Mouse (Mus musculus) splenic B cell, adult 2 months (primary cell): Measurements from ENCODE around the gene Paqr9.

ENCODE experiments used
- DNase-seq: peaks from one replicate; pipeline ENCODE4 v3.0.0-alpha.2; 2011; ENCODE audit warnings: low read depth, low spot score
- H3K27me3 ChIP-seq: 2 replicates; pipeline ENCODE4 v1.6.1; 2012; ENCODE audit warnings: mild to moderate bottlenecking, low read length, moderate library complexity, mixed read lengths; ENCODE audit not compliant: control insufficient read depth, poor library complexity, insufficient read depth, severe bottlenecking
- H3K36me3 ChIP-seq: 2 replicates; pipeline ENCODE4 v1.6.1; 2012; ENCODE audit warnings: mild to moderate bottlenecking, low read length, moderate library complexity, mixed read lengths; ENCODE audit not compliant: control insufficient read depth, poor library complexity, insufficient read depth, severe bottlenecking

Gene Paqr9

DNA sequence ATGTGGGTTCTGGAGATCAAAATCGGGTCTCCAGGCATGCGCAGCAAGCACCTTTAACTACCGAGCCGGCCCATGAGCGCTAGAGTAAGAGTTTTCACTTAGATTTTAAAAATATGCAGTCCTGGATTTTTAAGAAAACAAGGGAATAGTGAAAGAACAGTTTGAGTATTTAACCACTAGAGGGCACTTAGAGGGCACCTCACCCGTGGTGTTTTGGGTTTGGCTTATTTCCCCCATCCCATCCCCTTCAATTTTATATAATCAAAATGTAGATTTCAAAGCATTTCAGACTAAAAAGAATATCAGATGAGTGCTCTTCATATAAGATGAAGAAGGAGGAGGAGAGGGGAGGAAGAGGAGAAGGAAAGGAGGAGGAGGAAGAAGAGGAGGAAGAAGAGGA lies 25.6 kb upstream of the Paqr9 start:
- no peak for DNase-seq
- no peaks in the 10 kb centered on the region for H3K27me3 ChIP-seq
- H3K36me3 ChIP-seq = no peaks in the 10 kb centered on the region

GRCm38 (mm10) chr9:95539176-95539800 lies 20.2 kb upstream of the Paqr9 start:
- no peak for DNase-seq
- Histone ChIP-seq H3K27me3 (no peaks in the 10 kb centered on the region), H3K36me3 (no peaks in the 10 kb centered on the region)

- H3K36me3 ChIP-seq = no peaks in the 10 kb centered on the region
- peak; percentile 58 for DNase-seq
Measured at GRCm38 (mm10) chr9:95540487-95540886, 19.0 kb upstream of the Paqr9 start.

DNA sequence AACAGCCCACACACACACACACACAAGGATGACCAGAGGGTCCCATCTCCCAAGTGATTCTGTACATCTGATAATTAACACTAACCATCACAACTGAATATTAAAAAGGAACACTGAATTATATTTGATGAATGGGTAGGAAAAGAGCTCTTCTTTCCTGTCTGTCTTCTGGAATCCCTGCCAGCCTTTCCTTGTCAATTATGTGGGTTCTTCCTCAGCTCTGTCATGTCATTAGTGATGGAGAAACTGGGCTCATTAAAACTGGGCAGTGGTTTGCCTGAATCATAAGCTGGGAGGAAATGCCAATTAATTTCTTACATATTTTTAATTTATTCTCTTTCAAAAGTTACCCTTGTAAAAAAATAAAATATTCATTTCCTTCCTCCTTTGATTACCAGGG lies 18.2 kb upstream of the Paqr9 start:
- H3K36me3 ChIP-seq = no peaks in the 10 kb centered on the region
- no peak for DNase-seq
- no peaks in the 10 kb centered on the region for H3K27me3 ChIP-seq

More at GRCm38 (mm10) chr9:95540487-95540886, 19.0 kb upstream of the Paqr9 start:
- no peaks in the 10 kb centered on the region for H3K27me3 ChIP-seq

DNA sequence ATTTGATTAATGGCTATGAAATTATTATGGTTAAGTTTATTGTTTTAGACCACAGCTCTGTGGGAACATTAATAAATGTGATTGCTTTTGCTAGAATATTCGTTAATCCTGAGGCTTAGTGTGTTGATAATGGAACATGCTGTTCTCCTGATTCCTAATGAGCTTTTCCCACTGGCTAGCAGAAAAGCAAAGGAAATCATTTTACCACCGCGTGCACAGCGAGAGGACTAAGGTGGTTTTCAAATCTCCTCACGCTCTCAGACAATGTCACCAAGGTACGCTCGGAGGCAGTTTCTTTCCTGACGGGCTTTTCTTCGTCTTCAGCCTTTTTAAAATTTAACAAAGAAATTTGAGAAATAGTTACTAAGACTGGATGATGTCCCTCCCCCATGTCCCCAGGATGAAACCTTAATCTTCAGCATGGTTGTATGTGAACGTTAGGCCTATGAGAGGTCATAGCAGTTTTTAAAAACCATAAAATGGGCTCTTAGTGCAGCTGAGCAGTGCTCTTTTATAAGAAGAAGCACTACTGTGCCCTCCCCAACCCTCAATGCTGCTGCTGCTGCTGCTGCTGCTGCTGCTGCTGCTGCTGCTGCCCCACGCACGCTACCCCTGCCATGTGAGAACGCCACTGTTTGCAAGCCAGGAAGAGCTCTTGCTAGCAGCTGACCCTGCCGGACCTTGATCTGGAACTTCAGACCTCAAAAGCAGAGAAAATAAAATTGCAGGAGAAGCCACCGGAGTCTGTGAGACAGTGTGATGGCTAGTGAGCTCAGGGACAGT lies 17.6 kb upstream of the Paqr9 start:
- no peak for DNase-seq
- H3K27me3 ChIP-seq = no peaks in the 10 kb centered on the region
- no peaks in the 10 kb centered on the region for H3K36me3 ChIP-seq

DNA sequence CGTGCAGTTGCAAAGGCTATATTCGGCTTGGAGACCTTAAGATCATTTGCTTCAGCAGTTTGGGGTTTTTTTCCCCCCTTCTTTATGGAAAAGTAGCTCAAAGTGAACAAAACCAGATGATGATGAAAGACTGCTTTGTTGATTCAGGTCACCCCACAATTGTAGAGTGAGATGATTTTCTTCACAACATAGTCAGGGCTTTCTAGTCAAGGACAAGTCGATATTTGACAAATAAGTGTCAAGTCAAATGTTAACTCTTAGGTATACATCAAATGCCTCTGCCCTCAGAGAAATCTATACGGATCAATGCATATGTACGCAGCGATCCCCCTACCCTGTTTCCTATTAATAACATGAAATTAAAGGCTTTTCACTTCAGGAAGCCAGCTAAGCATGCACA lies 17.0 kb upstream of the Paqr9 start:
- Histone ChIP-seq H3K36me3 (no peaks in the 10 kb centered on the region), H3K27me3 (no peaks in the 10 kb centered on the region)
- DNase-seq = no peak

GRCm38 (mm10) chr9:95544598-95544997 lies 14.9 kb upstream of the Paqr9 start:
- Histone ChIP-seq H3K27me3 (no peaks in the 10 kb centered on the region), H3K36me3 (no peaks in the 10 kb centered on the region)
- no peak for DNase-seq

GRCm38 (mm10) chr9:95546679-95547078 lies 12.8 kb upstream of the Paqr9 start:
- no peak for DNase-seq
- Histone ChIP-seq H3K36me3 (no peaks in the 10 kb centered on the region), H3K27me3 (no peaks in the 10 kb centered on the region)

DNA sequence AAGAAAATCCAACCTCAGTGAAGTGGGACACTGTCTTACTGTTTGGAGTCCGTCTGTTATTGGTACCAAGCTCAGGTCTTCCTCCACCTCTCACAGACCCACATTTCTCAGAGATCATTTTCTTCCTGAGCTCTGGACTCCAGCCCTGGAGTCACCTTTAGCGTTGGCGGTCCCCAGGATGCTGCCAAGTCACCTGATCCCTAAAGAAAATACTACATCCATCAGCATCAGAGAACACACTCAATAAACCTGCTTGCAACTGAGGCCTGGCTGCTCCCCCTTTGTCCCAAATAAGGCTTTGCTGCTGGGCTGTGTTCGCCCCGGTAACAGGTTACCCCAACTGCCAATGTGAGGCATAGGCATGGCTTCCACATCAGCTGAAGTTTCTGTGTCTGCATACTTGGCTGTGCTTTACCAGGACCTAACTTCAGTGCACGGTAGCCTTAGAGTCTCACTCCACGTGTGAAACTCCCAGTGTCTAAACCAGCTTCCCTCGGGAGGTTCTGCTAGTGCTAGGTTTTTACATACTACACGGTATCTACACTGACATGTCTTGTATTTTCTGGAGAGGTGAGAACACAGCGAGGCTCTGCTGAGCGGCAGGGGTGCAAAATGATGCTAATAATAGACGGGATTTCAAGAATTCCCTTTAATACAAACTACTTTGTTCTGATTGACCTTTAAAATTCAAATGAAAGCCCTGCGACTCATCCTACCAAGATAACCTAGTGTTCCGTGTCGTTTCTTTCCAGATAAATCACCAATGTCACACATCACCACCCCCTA lies 9.6 kb upstream of the Paqr9 start:
- no peak for DNase-seq
- Histone ChIP-seq H3K36me3 (no peaks in the 10 kb centered on the region), H3K27me3 (no peaks in the 10 kb centered on the region)

- no peak for DNase-seq
- H3K36me3 ChIP-seq = no peaks in the 10 kb centered on the region
- H3K27me3 ChIP-seq = no peaks in the 10 kb centered on the region
Measured at GRCm38 (mm10) chr9:95550856-95551774, 8.3 kb upstream of the Paqr9 start.

DNA sequence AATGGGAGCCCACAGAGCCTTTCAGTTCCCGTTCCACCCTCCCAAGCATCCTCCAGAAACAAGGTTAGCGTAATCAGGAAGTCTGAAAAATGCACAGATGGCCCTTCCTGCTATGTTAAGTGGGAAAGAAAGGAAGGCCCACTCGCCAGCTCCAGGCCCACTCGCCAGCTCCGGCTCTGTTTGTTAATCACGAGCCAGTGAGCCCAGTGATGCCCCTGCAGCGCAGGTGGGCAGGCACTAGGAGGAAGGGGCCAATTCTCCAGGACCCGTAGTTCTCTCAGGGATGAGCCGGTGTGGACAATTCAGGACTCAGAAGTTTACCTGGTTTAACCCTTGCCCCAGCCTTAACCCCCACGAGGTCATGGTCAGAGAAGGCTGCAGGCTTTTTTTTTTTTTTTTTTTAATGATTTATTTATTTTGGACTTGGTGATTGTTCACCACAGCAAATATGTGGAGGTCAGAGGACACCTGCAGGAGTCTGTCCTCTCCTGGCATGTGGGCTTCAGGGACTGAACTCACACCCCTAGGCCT lies 7.2 kb upstream of the Paqr9 start:
- Histone ChIP-seq H3K27me3 (no peaks in the 10 kb centered on the region), H3K36me3 (no peaks in the 10 kb centered on the region)
- no peak for DNase-seq

GRCm38 (mm10) chr9:95554231-95555221 lies 4.9 kb upstream of the Paqr9 start:
- Histone ChIP-seq H3K27me3 (no peaks in the 10 kb centered on the region), H3K36me3 (no peaks in the 10 kb centered on the region)
- DNase-seq = no peak

DNA sequence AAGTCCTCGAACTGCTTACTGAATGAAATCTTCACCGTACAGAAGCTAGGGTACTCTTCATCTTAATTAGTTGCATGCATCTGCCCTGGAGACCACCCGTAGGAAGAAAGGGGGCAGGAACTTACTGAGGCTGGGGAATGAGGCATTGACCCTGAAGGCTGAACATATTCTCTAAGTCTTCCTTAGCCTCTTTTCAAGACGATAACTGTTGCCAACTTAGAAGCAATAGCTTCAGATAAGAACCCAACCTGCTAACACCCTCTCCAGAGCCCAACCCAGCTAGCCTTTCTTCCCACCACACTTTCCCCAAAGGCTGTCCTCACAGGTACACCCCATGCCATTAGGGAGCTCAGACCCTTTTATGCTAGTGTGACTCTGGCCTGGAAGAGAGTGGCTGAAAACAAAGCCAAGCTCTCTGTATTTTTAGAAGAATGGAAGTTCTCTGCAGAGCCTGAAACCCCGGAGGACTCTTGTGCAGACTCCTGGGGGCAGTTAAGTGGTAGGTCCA lies 4.2 kb upstream of the Paqr9 start:
- DNase-seq = no peak
- Histone ChIP-seq H3K27me3 (no peaks in the 10 kb centered on the region), H3K36me3 (no peaks in the 10 kb centered on the region)
